Mouse (Mus musculus) hindbrain, embryonic 16.5 days (tissue): ENCODE data around the gene Spc24. TPM values are rescaled to one million over a fixed set of nuclear protein-coding genes. Genes with fewer than 3 reads are reported as not detected.

ENCODE experiments used
- ATAC-seq: fragments of 200-750 bp; cut with Nextera tagmentation; 2 replicates; pipeline ENCODE4 v1.8.0; 2017; ENCODE audit warnings: moderate TSS enrichment, moderate library complexity
- H3K27ac ChIP-seq: fragments of 300-500 bp; sonication (generic); 2 replicates; pipeline ENCODE4 v1.5.1; 2014; ENCODE audit warnings: low read depth, mild to moderate bottlenecking, control low read depth, low read length, moderate library complexity
- H3K27me3 ChIP-seq: fragments of 300-500 bp; sonication (generic); replicated peaks from 2 replicates; pipeline ENCODE4 v1.6.1; 2014; ENCODE audit warnings: low read length; ENCODE audit not compliant: control insufficient read depth, insufficient read depth
- H3K36me3 ChIP-seq: fragments of 300-500 bp; sonication (generic); 2 replicates; pipeline ENCODE4 v1.6.1; 2014; ENCODE audit warnings: mild to moderate bottlenecking, low read length, moderate library complexity, mixed read lengths; ENCODE audit not compliant: control insufficient read depth, insufficient read depth
- H3K4me1 ChIP-seq: fragments of 300-500 bp; sonication (generic); 2 replicates; pipeline ENCODE4 v1.6.1; 2014; ENCODE audit warnings: low read depth, low read length; ENCODE audit not compliant: control insufficient read depth, insufficient read depth
- H3K4me2 ChIP-seq: fragments of 300-500 bp; sonication (generic); 2 replicates; pipeline ENCODE4 v1.6.1; 2014; ENCODE audit warnings: mild to moderate bottlenecking, low read length, control low read depth, moderate library complexity
- H3K4me3 ChIP-seq: fragments of 300-500 bp; sonication (generic); 2 replicates; pipeline ENCODE4 v1.5.1; 2014; ENCODE audit warnings: mild to moderate bottlenecking, low read length, control low read depth, moderate library complexity
- H3K9ac ChIP-seq: fragments of 300-500 bp; sonication (generic); 2 replicates; pipeline ENCODE4 v1.6.1; 2014; ENCODE audit warnings: low read depth, mild to moderate bottlenecking, control low read depth, low read length, moderate library complexity
- H3K9me3 ChIP-seq: fragments of 300-500 bp; sonication (generic); 2 replicates; pipeline ENCODE4 v1.6.1; 2014; ENCODE audit warnings: mild to moderate bottlenecking, low read length, moderate library complexity; ENCODE audit not compliant: control insufficient read depth
- WGBS: fragments of 180-500 bp; shearing (Covaris S2); extraction: QIAGEN DNeasy Blood & Tissue Kit; methylation state at CpG from one replicate; pipeline ENCODE4 v1.1.7; 2014; 5-methylcytosine and 5-hydroxymethylcytosine counted together
- polyA plus RNA-seq: library from polyadenylated mRNA; unstranded; fragments of >200 nt; fragmentation: Nextera tagmentation; extraction: Ambion mirVana; gene quantifications from 2 replicates; pipeline ENCODE4 v1.2.1, GENCODE M21; 2015

Spc24 gene
- polyA plus RNA-seq, 1 experiment from 2014 or later, result 26.0 TPM

DNA sequence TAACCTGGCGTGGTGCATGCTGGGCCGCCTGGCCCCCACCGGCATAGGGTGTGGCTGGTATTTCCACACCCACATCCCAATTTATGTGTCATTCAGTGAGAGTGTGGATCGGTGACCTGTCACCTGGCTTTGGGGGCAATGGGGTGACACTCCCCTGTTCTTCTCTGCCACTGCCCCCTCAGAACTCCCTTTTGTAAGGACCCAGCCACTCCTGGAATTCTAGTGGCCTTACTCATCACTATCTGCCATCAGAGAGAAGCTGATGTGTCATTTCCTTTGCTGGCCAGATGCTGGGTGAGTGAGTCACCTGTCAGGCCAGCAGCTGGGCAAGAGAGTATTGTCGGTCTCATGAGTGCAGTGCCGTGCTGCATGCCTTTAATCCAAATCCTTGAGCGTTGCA lies 30.8 kb downstream of the Spc24 start:
- peaks cover 15% of the 10 kb centered on the region for H3K36me3 ChIP-seq
- WGBS, result 78% methylated on average over 7 of the region's 7 CpGs
- no peaks in the 10 kb centered on the region for H3K9me3 ChIP-seq
- H3K9ac ChIP-seq, result peak overlapping the region; percentile 17; the same call in 1 of the 2 replicates
- no peak overlapping the region for H3K4me3 ChIP-seq
- ATAC-seq, result no peak
- H3K27me3 ChIP-seq, result no peaks in the 10 kb centered on the region
- no peak overlapping the region for H3K27ac ChIP-seq
- H3K4me2 ChIP-seq, result no peak overlapping the region
- H3K4me1 ChIP-seq, result peaks cover 15% of the 10 kb centered on the region

DNA sequence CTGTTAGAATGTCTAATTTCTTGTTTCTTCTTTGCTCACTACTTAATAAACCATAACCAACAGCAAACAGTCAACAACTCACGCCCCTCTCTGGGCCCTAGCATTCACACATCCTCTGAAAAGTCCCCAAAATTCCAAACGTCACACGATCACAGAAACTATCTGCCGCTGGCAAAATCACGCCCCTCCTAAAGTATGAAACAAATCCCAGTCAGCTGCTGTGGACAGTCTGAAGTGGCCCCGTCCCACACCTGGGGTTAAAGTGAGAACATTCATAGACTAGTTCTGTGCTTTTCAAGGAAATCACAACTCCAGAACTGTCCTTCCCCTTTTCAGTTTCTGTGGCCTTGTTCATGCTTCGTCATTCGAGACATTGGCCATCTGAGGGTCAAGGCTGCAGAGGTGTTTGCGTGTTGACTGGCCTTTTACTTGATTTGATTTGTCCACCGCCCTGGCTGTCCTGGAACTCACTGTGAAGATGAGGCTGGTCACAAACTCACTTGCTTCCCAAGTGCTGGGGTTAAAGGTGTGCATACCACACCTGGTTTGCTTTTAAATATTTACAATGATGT lies 31.8 kb downstream of the Spc24 start:
- ATAC-seq, result no peak
- H3K27ac ChIP-seq, result no peak overlapping the region
- WGBS, result 91% methylated on average over 10 of the region's 10 CpGs

DNA sequence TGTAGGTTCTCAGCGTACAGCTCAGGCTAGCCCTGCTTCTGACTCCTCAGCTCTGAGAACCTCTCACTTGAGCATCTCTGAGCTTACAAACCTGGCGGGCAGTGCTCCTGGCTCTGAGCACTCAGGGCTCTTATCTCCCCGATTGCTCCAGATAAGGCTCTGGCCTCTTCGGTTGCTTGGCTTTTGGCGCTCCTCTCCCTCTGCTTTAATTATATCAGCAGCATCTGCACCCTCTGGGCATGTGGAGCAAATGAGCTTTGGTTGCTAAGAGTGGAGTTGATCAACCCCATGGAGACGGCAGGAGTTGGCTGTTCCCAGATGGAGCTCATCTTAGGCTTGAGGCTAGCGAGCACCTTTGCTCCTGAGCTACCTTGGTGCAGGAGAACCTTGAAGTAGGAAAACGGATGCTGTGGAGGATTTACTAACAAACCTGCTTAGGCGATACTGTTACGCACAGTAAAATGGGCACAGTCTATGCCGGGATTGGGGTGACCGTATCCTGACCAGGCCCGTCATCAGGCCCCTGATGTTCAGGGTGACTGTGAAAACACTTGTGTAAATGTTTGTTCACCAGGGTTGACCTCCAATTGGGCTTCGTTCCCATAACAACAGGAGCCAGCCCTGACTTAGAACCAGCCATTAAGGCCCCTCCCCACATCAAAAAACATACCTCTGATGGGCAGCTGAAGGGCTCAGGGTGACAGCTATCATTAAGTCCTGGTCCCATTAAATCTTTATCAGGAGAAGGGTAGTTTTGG lies 33.7 kb downstream of the Spc24 start:
- no peaks in the 10 kb centered on the region for H3K9me3 ChIP-seq
- H3K4me3 ChIP-seq, result no peak overlapping the region
- ATAC-seq, result no peak
- WGBS, result 68% methylated on average over 14 of the region's 14 CpGs
- no peaks in the 10 kb centered on the region for H3K27me3 ChIP-seq
- H3K27ac ChIP-seq, result 0 out of 2 replicates have a peak overlapping the region, but pooled peaks have one; percentile 18
- peaks cover 18% of the 10 kb centered on the region for H3K4me1 ChIP-seq
- H3K36me3 ChIP-seq, result no peaks in the 10 kb centered on the region; the same call in 1 of the 2 replicates
- peak overlapping the region; percentile 87 for H3K4me2 ChIP-seq
- H3K9ac ChIP-seq, result peak overlapping the region; percentile 3

More for the DNA sequence above, 31.8 kb downstream of the Spc24 start:
- Histone ChIP-seq H3K9me3 (no peaks in the 10 kb centered on the region), H3K36me3 (peaks cover 7% of the 10 kb centered on the region), H3K4me1 (peaks cover 15% of the 10 kb centered on the region), H3K4me3 (no peak overlapping the region), H3K4me2 (no peak overlapping the region), H3K27me3 (no peaks in the 10 kb centered on the region), H3K9ac (no peak overlapping the region)

DNA sequence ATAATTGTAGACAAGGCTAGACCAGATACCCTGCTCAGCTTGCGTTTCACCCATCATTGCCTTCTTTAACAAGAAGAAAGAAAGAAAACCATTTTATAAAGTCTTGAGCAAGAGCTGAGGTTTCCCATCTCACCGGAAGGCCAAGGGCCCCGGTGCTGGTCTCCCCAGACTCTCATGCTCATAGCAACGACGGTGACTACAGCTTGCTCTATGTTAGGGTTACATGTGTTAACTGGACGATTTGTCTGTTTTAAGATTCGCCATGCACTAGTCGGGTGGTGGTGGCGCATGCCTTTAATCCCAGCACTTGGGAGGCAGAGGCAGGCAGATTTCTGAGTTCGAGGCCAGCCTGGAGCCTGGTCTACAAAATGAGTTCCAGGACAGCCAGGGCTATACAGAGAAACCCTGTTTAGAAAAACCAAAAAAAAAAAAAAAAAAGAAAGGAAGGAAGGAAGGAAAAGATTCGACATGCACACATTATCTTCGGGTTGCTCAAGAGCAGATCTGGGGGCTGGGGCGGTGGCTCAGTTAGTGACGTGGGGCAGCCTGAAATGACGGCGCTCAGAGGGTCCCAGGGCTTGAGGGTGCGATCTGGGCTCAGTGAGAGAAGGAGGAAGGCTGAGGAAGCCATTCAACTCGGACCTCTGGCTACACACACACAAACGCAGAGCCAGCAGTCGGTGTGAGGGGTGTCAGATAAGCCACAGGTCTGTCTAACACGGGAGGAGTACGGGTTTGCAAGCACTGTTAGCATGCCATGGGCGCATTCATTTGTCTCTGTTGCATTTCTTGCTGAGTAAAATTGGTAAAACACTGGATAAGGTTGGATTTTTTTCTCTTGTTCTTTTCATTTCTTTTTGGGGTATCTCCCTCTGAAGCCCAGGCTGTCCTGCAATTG lies 34.6 kb downstream of the Spc24 start:
- peak overlapping the region; percentile 87 for H3K4me2 ChIP-seq
- H3K9ac ChIP-seq, result peak overlapping the region; percentile 42
- peaks cover 18% of the 10 kb centered on the region for H3K4me1 ChIP-seq
- no peaks in the 10 kb centered on the region; the same call in 1 of the 2 replicates for H3K36me3 ChIP-seq
- H3K27ac ChIP-seq, result no peak overlapping the region
- no peak for ATAC-seq
- peak overlapping the region; percentile 78 for H3K4me3 ChIP-seq
- 86% methylated on average over 23 of the region's 23 CpGs for WGBS
- no peaks in the 10 kb centered on the region for H3K9me3 ChIP-seq
- H3K27me3 ChIP-seq, result no peaks in the 10 kb centered on the region

DNA sequence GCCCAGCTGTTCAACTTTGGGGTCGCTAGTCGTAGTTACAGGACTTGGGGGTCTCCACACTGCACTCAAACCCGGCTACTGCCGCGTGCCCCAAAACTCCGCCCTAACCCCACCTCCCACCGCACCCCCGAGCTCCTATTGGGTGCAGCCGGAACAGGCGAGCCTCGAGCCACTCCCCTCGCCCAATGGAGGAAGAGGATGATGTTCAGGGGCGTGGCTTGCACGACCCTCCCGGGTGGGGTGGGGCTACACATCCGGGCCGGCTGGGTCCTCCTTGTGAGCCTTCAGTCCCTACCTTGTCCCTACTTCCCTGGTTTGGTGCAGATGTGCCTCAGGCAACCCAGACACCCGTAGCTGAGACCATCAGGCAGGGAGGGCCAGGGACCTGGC lies 36.0 kb downstream of the Spc24 start:
- H3K9me3 ChIP-seq, result no peaks in the 10 kb centered on the region
- WGBS, result 0% methylated on average over 18 of the region's 18 CpGs
- peak overlapping the region; percentile 96 for H3K27ac ChIP-seq
- H3K36me3 ChIP-seq, result no peaks in the 10 kb centered on the region
- H3K9ac ChIP-seq, result peak overlapping the region; percentile 87
- H3K4me3 ChIP-seq, result peak overlapping the region; percentile 78
- peaks cover 18% of the 10 kb centered on the region for H3K4me1 ChIP-seq
- peak overlapping the region; percentile 87 for H3K4me2 ChIP-seq
- H3K27me3 ChIP-seq, result no peaks in the 10 kb centered on the region
- peak; percentile 97 for ATAC-seq

DNA sequence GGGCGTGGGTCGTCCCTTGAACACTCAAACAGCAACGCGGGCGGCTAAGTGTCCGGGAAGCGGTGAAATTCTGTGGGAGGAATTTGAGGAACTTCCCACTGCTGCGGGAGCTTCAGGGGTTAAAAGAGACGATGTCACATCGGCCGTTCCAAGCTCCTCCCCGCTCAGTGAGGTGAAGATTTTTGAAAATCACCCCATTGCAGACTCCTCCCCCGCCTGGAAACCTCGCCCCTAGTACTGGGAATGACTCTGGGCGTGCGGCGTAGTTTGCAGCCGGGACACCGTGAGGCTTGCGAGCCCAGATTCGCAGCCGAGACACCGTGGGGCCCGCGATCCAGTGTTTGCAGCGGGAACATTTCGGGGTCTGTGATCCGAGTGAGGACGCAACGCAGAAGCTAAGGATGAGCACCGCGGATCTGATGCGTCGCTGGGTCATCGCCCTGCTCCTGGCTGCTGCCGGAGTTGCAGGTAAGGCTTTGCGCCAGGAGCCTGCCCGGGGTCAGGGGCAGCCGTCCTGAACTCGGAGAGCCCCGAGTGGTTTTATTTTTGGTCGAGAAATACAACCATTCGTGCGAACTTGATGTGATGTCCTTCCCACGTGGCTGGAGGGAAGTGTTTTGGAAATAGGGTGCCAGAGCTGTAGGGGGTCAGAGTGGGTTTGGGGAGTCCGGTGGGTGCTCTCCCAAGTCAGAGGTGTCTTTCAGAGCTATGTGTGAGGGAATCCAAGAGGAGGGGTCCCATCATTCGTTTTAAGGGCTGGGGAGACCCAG lies 36.5 kb downstream of the Spc24 start, which contains the start of gene Ldlr:
TSS of gene Ldlr (plus strand) at position 107 of the 770 bp plus-strand sequence.
- Histone ChIP-seq H3K9me3 (no peaks in the 10 kb centered on the region), H3K36me3 (no peaks in the 10 kb centered on the region), H3K27me3 (no peaks in the 10 kb centered on the region), H3K4me2 (peak within 1 kb of the TSS; percentile 87), H3K27ac (peak within 1 kb of the TSS; percentile 96), H3K9ac (peak within 1 kb of the TSS; percentile 87), H3K4me1 (peaks cover 18% of the 10 kb centered on the region), H3K4me3 (peak within 1 kb of the TSS; percentile 78)
- peak; percentile 81 for ATAC-seq
- WGBS, result under 1% methylated on average over 47 of the region's 47 CpGs

DNA sequence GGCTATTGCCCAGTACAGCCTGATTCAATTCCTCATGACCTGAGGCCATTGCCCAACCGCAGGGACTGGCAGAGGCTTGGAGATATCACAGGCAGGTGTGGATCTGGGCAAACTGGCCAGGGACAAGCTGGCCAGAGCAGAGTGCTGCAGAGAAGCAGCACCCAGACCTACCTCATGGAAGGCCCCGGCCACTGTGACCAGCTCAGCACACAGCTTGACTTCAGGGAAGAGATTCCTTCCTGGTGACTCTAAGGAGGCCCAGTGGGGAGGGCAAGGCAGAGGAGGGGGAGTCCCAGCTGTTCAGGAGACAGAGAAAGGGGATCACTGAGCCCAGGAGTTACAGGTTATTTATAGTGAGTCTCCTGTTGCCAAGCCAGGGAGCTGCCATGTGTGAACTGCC lies 39.1 kb downstream of the Spc24 start:
- Histone ChIP-seq H3K27ac (no peak overlapping the region), H3K9me3 (no peaks in the 10 kb centered on the region), H3K4me1 (peaks cover 10% of the 10 kb centered on the region), H3K27me3 (no peaks in the 10 kb centered on the region), H3K9ac (peak overlapping the region; percentile 17; the same call in 1 of the 2 replicates), H3K4me3 (no peak overlapping the region), H3K36me3 (no peaks in the 10 kb centered on the region), H3K4me2 (no peak overlapping the region)
- 78% methylated on average over 2 of the region's 2 CpGs for WGBS
- no peak for ATAC-seq

DNA sequence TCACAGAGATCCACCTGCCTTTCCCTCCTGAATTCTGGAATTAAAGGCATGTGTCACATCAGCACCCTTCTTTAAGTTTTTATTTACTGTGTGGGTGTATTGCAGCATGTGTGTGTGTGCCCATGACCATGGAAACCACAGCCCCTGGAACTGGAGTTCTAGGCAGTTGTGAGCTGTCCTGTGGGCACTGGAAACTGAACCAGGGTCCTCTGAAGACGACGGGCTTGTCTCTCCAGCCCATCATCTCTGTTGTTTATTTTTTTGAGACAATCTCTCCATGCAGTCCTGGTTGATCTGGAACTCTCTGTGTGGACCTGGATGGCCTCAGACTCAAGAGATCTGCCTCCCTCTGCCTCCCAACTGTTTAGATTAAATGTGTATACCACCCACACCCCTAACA lies 43.1 kb downstream of the Spc24 start:
- 79% methylated on average over 2 of the region's 2 CpGs for WGBS
- Histone ChIP-seq H3K9ac (no peak overlapping the region), H3K27ac (no peak overlapping the region), H3K4me1 (no peaks in the 10 kb centered on the region), H3K9me3 (no peaks in the 10 kb centered on the region), H3K27me3 (no peaks in the 10 kb centered on the region), H3K4me2 (no peak overlapping the region), H3K36me3 (no peaks in the 10 kb centered on the region), H3K4me3 (no peak overlapping the region)
- no peak for ATAC-seq
